ENCODE assay signal across 21 mouse cellular contexts in genomic region chr16:95214251-95215197, GRCm38 (mm10). TPM values are rescaled to one million over a fixed set of nuclear protein-coding genes. Genes with fewer than 3 reads are reported as not detected.
"Had no signal": no experiment of that assay in that cellular context is flagged by ENCODE, and none has a peak within 500 bp of the region (broad histone marks: within the 10 kb centered on the region; RNA-seq: fewer than 3 reads in every experiment).

No protein-coding gene starts in this region.

- ATAC-seq: liver, embryonic 12.5 days; midbrain, embryonic 15.5 days had no signal

- H3K4me1 ChIP-seq: liver, embryonic 12.5 days; midbrain, embryonic 12.5 days; midbrain, embryonic 15.5 days; neural tube, embryonic 13.5 days had no signal

- H3K9me3 ChIP-seq: liver, embryonic 12.5 days; midbrain, embryonic 12.5 days; midbrain, embryonic 15.5 days; neural tube, embryonic 13.5 days had no signal

- H3K4me2 ChIP-seq: liver, embryonic 12.5 days; lung, embryonic 14.5 days; midbrain, embryonic 12.5 days; midbrain, embryonic 15.5 days; neural tube, embryonic 13.5 days had no signal

- H3K36me3 ChIP-seq: liver, embryonic 12.5 days; midbrain, embryonic 12.5 days; midbrain, embryonic 15.5 days; neural tube, embryonic 13.5 days had no signal

- H3K27ac ChIP-seq: liver, embryonic 12.5 days; liver, embryonic 14.5 days; midbrain, embryonic 15.5 days; neural tube, embryonic 13.5 days had no signal

- H3K4me3 ChIP-seq: liver, embryonic 12.5 days; midbrain, embryonic 12.5 days; midbrain, embryonic 15.5 days; myocyte; neural tube, embryonic 13.5 days had no signal

- H3K27me3 ChIP-seq: liver, embryonic 12.5 days; midbrain, embryonic 12.5 days; midbrain, embryonic 15.5 days; neural tube, embryonic 13.5 days had no signal

- H3K9ac ChIP-seq: liver, embryonic 12.5 days; liver, embryonic 14.5 days; lung, embryonic 14.5 days; midbrain, embryonic 12.5 days; midbrain, embryonic 15.5 days; neural tube, embryonic 13.5 days had no signal

- DNase-seq: lung, adult 18-20 months; lung, embryonic 14.5 days; lung, postnatal 10 days; lung, postnatal 4 days; retina, postnatal 1 day; right cerebral cortex, adult 18-20 months; right cerebral cortex, postnatal 25 days; right cerebral cortex, postnatal 4 days; spleen, adult 18-20 months; thymus, adult 18-20 months; thymus, postnatal 14 days; thymus, postnatal 36 days had no signal

RNA-seq across cellular contexts. Expression of gene Kcnj15, which starts 42.8 kb away (rescaled TPM):
- total RNA-seq: megakaryocyte, adult 5-6 weeks; megakaryocyte-erythroid progenitor cell, adult 5-6 weeks; neutrophil, adult 5-6 weeks had no signal
